Mouse (Mus musculus): ENCODE results near the gene Treh. TPM values are rescaled to one million over a fixed set of nuclear protein-coding genes. Genes with fewer than 3 reads are reported as not detected.

The Treh gene
- polyA plus RNA-seq, 1 experiment from 2014 or later = not detected

GRCm38 (mm10) chr9:44733671-44734523 lies 60.9 kb downstream of the Treh start:
- H3K27ac ChIP-seq (ENCODE audit: low read length) = peak overlapping the region; percentile 61
- no peaks in the 10 kb centered on the region; the same call in 1 of the 2 replicates for H3K27me3 ChIP-seq (ENCODE audit: control insufficient read depth, insufficient read depth, low read length)
- WGBS = 1% methylated on average over 79 of the region's 79 CpGs
- peak overlapping the region; percentile 95 for H3K4me2 ChIP-seq (ENCODE audit: low read depth, low read length)
- H3K4me3 ChIP-seq (replicated peaks; ENCODE audit: low read length) = peak overlapping the region; percentile 67
- no peaks in the 10 kb centered on the region for H3K9me3 ChIP-seq (replicated peaks; ENCODE audit: control insufficient read depth, low read length)
- ATAC-seq (ENCODE audit: insufficient read depth, low FRiP score) = peak; percentile 57
- H3K9ac ChIP-seq (ENCODE audit: low read length) = peak overlapping the region; percentile 74
- H3K36me3 ChIP-seq (ENCODE audit: control insufficient read depth, insufficient read depth, low read length) = no peaks in the 10 kb centered on the region
- peaks cover 27% of the 10 kb centered on the region for H3K4me1 ChIP-seq (ENCODE audit: control insufficient read depth, insufficient read depth, low read length)

GRCm38 (mm10) chr9:44734524-44735494 lies 61.8 kb downstream of the Treh start, which contains the start of gene Phldb1:
Gene Phldb1, minus strand, starts transcription at chr9:44735198.
- no peaks in the 10 kb centered on the region for H3K36me3 ChIP-seq (ENCODE audit: control insufficient read depth, insufficient read depth, low read length)
- 1% methylated on average over 47 of the region's 47 CpGs for WGBS
- peak within 1 kb of the TSS; percentile 61 for H3K27ac ChIP-seq (ENCODE audit: low read length)
- peak within 1 kb of the TSS; percentile 95 for H3K4me2 ChIP-seq (ENCODE audit: low read depth, low read length)
- ATAC-seq (ENCODE audit: insufficient read depth, low FRiP score) = peak; percentile 83
- no peaks in the 10 kb centered on the region for H3K9me3 ChIP-seq (replicated peaks; ENCODE audit: control insufficient read depth, low read length)
- no peaks in the 10 kb centered on the region; the same call in 1 of the 2 replicates for H3K27me3 ChIP-seq (ENCODE audit: control insufficient read depth, insufficient read depth, low read length)
- H3K4me1 ChIP-seq (ENCODE audit: control insufficient read depth, insufficient read depth, low read length) = peaks cover 27% of the 10 kb centered on the region
- H3K9ac ChIP-seq (ENCODE audit: low read length) = peak within 1 kb of the TSS; percentile 74
- peak within 1 kb of the TSS; percentile 67 for H3K4me3 ChIP-seq (replicated peaks; ENCODE audit: low read length)

- peak overlapping the region; percentile 14 for H3K27ac ChIP-seq (ENCODE audit: low read length)
- no peak for ATAC-seq (ENCODE audit: insufficient read depth, low FRiP score)
- no peak overlapping the region for H3K9ac ChIP-seq (ENCODE audit: low read length)
- no peak overlapping the region for H3K4me3 ChIP-seq (replicated peaks; ENCODE audit: low read length)
- H3K9me3 ChIP-seq (replicated peaks; ENCODE audit: control insufficient read depth, low read length) = no peaks in the 10 kb centered on the region
- no peaks in the 10 kb centered on the region for H3K36me3 ChIP-seq (ENCODE audit: control insufficient read depth, insufficient read depth, low read length)
- H3K4me1 ChIP-seq (ENCODE audit: control insufficient read depth, insufficient read depth, low read length) = peaks cover 27% of the 10 kb centered on the region
- 75% methylated on average over 6 of the region's 6 CpGs for WGBS
- no peaks in the 10 kb centered on the region; the same call in 1 of the 2 replicates for H3K27me3 ChIP-seq (ENCODE audit: control insufficient read depth, insufficient read depth, low read length)
- H3K4me2 ChIP-seq (ENCODE audit: low read depth, low read length) = no peak overlapping the region
These were observed 62.9 kb downstream of the Treh start for GRCm38 (mm10) chr9:44735886-44736285.

Other genes starting within 250 kb of the Treh start
- gene Foxr1, start 232.1 kb upstream of the Treh start, polyA plus RNA-seq (2015; fragmentation: Nextera tagmentation; extraction: Ambion mirVana) = not detected in 2 replicates
- 31.1 and 39.0 TPM in 2 replicates for gene Upk2, start 218.3 kb upstream of the Treh start, polyA plus RNA-seq (2015; fragmentation: Nextera tagmentation; extraction: Ambion mirVana)
- gene Bcl9l, start 190.4 kb upstream of the Treh start, polyA plus RNA-seq (2015; fragmentation: Nextera tagmentation; extraction: Ambion mirVana) = 9.0 and 10.6 TPM in 2 replicates
- 0.34 and 0.49 TPM in 2 replicates for gene Cxcr5, start 111.4 kb upstream of the Treh start, polyA plus RNA-seq (2015; fragmentation: Nextera tagmentation; extraction: Ambion mirVana)
- 10.6 and 11.5 TPM in 2 replicates for gene Ddx6, start 68.3 kb upstream of the Treh start, polyA plus RNA-seq (2015; fragmentation: Nextera tagmentation; extraction: Ambion mirVana)
- gene Phldb1, start 62.0 kb downstream of the Treh start, polyA plus RNA-seq (2015; fragmentation: Nextera tagmentation; extraction: Ambion mirVana) = 22.4 and 24.5 TPM in 2 replicates
- 212 and 218 TPM in 2 replicates for gene Arcn1, start 94.6 kb downstream of the Treh start, polyA plus RNA-seq (2015; fragmentation: Nextera tagmentation; extraction: Ambion mirVana)
- gene Ift46, start 94.7 kb downstream of the Treh start, polyA plus RNA-seq (2015; fragmentation: Nextera tagmentation; extraction: Ambion mirVana) = 76.3 and 77.3 TPM in 2 replicates
- 3.6 and 4.5 TPM in 2 replicates for gene Tmem25, start 126.1 kb downstream of the Treh start, polyA plus RNA-seq (2015; fragmentation: Nextera tagmentation; extraction: Ambion mirVana)
- 8.3 and 8.5 TPM in 2 replicates for gene Ttc36, start 129.8 kb downstream of the Treh start, polyA plus RNA-seq (2015; fragmentation: Nextera tagmentation; extraction: Ambion mirVana)
- gene Kmt2a, start 208.1 kb downstream of the Treh start, polyA plus RNA-seq (2015; fragmentation: Nextera tagmentation; extraction: Ambion mirVana) = 7.1 and 8.8 TPM in 2 replicates
- 660 and 783 TPM in 2 replicates for gene Atp5l, start 247.5 kb downstream of the Treh start, polyA plus RNA-seq (2015; fragmentation: Nextera tagmentation; extraction: Ambion mirVana)